Mouse (Mus musculus): ENCODE measurements around the gene Sec63.

DNA sequence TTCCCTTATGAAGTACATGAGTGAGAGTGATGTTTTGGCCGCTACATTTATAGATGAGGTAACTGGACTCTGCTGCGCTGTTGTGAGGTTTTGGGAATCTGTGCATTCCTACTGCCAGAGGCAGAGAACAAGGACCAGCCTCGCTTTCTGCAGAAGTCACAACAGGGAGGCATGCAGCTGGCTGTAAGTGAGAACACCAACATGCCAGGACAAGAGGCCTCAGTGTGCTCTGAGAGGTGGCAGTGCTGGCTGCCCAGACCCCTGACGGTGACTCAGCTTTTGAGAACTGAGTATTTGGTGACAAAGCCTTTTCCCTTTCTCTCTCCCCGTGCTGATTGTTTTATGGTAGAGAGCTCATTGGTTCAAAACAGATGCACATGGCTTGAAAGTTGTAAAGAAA, 103.4 kb downstream of the Sec63 start:
- no peak for TF ChIP-seq CTCF (conservative IDR thresholded peaks at IDR 0.05; ENCODE audit: insufficient read depth, insufficient read length, low read depth, low read length)
- TF ChIP-seq POLR2A (IDR thresholded peaks at IDR 0.05; ENCODE audit: low read depth, low read length), result no peak

Measured in kidney, adult 2 months (tissue).